In genomic region chr1:143918146-143918774, GRCm38 (mm10) we compare ENCODE assay signal across 9 mouse cellular contexts.
A peak's percentile ranks its signal among the peaks of the same experiment; 100 is the strongest.
DNase-seq lines count a peak whose midpoint lies in the region; ATAC-seq and TF ChIP-seq lines count a peak whose summit lies in the region.
"Had no signal": no experiment of that assay in that cellular context is flagged by ENCODE, and none has a peak within 500 bp of the region (broad histone marks: within the 10 kb centered on the region; RNA-seq: fewer than 3 reads in every experiment).

No protein-coding gene starts in this region.

- TF ChIP-seq EP300 in lung, postnatal 0 days (IDR thresholded peaks at IDR 0.05), result no peak

- no peak for TF ChIP-seq CTCF in lung, postnatal 0 days (IDR thresholded peaks at IDR 0.05)

- H3K27me3 ChIP-seq in lung, postnatal 0 days (replicated peaks; ENCODE audit: insufficient read depth, low read length), result no peaks in the 10 kb centered on the region
- H3K27me3 ChIP-seq: heart, embryonic 12.5 days had no signal

- ATAC-seq in lung, postnatal 0 days, result no peak
- peak; percentile 40 to 57; a peak in 2 of 4 replicates for ATAC-seq in hematopoietic stem cell, adult 5-6 weeks (replicated peaks in 1 of 2; ENCODE audit: insufficient read depth in 1 of 2, low FRiP score in 2 of 2, low TSS enrichment in 1 of 2, low read depth in 1 of 2, poor library complexity in 2 of 2, severe bottlenecking in 2 of 2)
- ATAC-seq: midbrain, embryonic 13.5 days had no signal

- H3K4me3 ChIP-seq in lung, postnatal 0 days (ENCODE audit: low read depth, low read length), result no peak overlapping the region
- H3K4me3 ChIP-seq: heart, embryonic 12.5 days; midbrain, embryonic 13.5 days had no signal

- DNase-seq in lung, postnatal 0 days (ENCODE audit: low spot score), result peak; percentile 52
- DNase-seq in lung, postnatal 10 days, result no peak
- DNase-seq in T-cell, adult 2 months (ENCODE audit: low spot score), result peak; percentile 19
- peak; percentile 4 to 15 for DNase-seq in thymus, postnatal 10 days (ENCODE audit: low spot score in 2 of 2)
- DNase-seq in embryo, embryonic 10 days (ENCODE audit: low spot score), result no peak
- no peak for DNase-seq in left cerebral cortex, adult 9 months (ENCODE audit: low spot score in 2 of 2)

- WGBS in lung, postnatal 0 days, result 85% methylated on average over 9 of the region's 9 CpGs

- no peaks in the 10 kb centered on the region for H3K9me3 ChIP-seq in lung, postnatal 0 days (ENCODE audit: low read length)
- H3K9me3 ChIP-seq: heart, embryonic 12.5 days; midbrain, embryonic 13.5 days had no signal

- H3K36me3 ChIP-seq in lung, postnatal 0 days (ENCODE audit: insufficient read depth, low read length), result no peaks in the 10 kb centered on the region
- H3K36me3 ChIP-seq: heart, embryonic 12.5 days; midbrain, embryonic 13.5 days had no signal

- H3K27ac ChIP-seq in lung, postnatal 0 days (ENCODE audit: low read length), result no peak overlapping the region
- H3K27ac ChIP-seq: midbrain, embryonic 13.5 days had no signal

- 0 out of 2 replicates have a peak, but pooled peaks cover 3% of the 10 kb centered on the region for H3K4me1 ChIP-seq in lung, postnatal 0 days (ENCODE audit: insufficient read depth, low read depth, low read length)
- H3K4me1 ChIP-seq: heart, embryonic 12.5 days had no signal

- no peak overlapping the region for H3K9ac ChIP-seq in lung, postnatal 0 days (replicated peaks; ENCODE audit: low read depth)
- H3K9ac ChIP-seq: heart, embryonic 12.5 days; midbrain, embryonic 13.5 days had no signal

- H3K4me2 ChIP-seq in lung, postnatal 0 days (replicated peaks; ENCODE audit: low read depth, low read length), result no peak overlapping the region
- H3K4me2 ChIP-seq: heart, embryonic 12.5 days; midbrain, embryonic 13.5 days had no signal

Comparison
In these comparisons a context has a peak if more than half of its experiments do, and no peak if none do; other contexts are left out.
1. DNase-seq: peak in lung, postnatal 0 days (single experiment), T-cell, adult 2 months (single experiment) and thymus, postnatal 10 days (2 of 2); none in lung, postnatal 10 days (single experiment), embryo, embryonic 10 days (single experiment) and left cerebral cortex, adult 9 months (0 of 2).